Mouse (Mus musculus) kidney, postnatal 10 days (tissue): ENCODE measurements around the gene AA467197.
A peak's percentile ranks its signal among the peaks of the same experiment; 100 is the strongest.

Experiments
- DNase-seq: peaks from one replicate; pipeline ENCODE4 v3.0.0; 2021; ENCODE audit warnings: mixed read lengths

The AA467197 gene

GRCm38 (mm10) chr2:122638673-122639072 is 1.9 kb downstream of the AA467197 start:
- no peak for DNase-seq

GRCm38 (mm10) chr2:122652096-122653084 is 15.6 kb downstream of the AA467197 start:
- peak; percentile 44 for DNase-seq

GRCm38 (mm10) chr2:122656052-122656451 is 19.3 kb downstream of the AA467197 start:
- DNase-seq, result no peak

- DNase-seq, result no peak
Observed at GRCm38 (mm10) chr2:122656767-122657166, 20.0 kb downstream of the AA467197 start.

GRCm38 (mm10) chr2:122657707-122658524 is 21.1 kb downstream of the AA467197 start:
- no peak for DNase-seq

- DNase-seq, result no peak
Observed at GRCm38 (mm10) chr2:122659825-122660224, 23.0 kb downstream of the AA467197 start.

- no peak for DNase-seq
Observed at GRCm38 (mm10) chr2:122665253-122665972, 28.6 kb downstream of the AA467197 start.

GRCm38 (mm10) chr2:122665973-122666875 is 29.4 kb downstream of the AA467197 start:
- DNase-seq, result peak; percentile 62

- DNase-seq, result peak; percentile 63
Observed at GRCm38 (mm10) chr2:122667856-122668255, 31.1 kb downstream of the AA467197 start.

GRCm38 (mm10) chr2:122671714-122672113 is 34.9 kb downstream of the AA467197 start:
- no peak for DNase-seq

- DNase-seq, result no peak
Observed at GRCm38 (mm10) chr2:122672841-122673240, 36.1 kb downstream of the AA467197 start.

- DNase-seq, result no peak
Observed at GRCm38 (mm10) chr2:122675126-122675525, 38.3 kb downstream of the AA467197 start.

- no peak for DNase-seq
Observed at GRCm38 (mm10) chr2:122681379-122682137, 44.8 kb downstream of the AA467197 start.

- no peak for DNase-seq
Observed at GRCm38 (mm10) chr2:122682520-122682919, 45.7 kb downstream of the AA467197 start.

GRCm38 (mm10) chr2:122683641-122684040 is 46.9 kb downstream of the AA467197 start:
- no peak for DNase-seq

- no peak for DNase-seq
Observed at GRCm38 (mm10) chr2:122686665-122687064, 49.9 kb downstream of the AA467197 start.
